Mouse (Mus musculus): ENCODE measurements at regions not wholly inside any gene's neighbourhood (a gene's known extent, or its start where the extent isn't known, plus 50 kb on each side); places are given as distances from the start of the nearest gene placed in this dataset.

DNA sequence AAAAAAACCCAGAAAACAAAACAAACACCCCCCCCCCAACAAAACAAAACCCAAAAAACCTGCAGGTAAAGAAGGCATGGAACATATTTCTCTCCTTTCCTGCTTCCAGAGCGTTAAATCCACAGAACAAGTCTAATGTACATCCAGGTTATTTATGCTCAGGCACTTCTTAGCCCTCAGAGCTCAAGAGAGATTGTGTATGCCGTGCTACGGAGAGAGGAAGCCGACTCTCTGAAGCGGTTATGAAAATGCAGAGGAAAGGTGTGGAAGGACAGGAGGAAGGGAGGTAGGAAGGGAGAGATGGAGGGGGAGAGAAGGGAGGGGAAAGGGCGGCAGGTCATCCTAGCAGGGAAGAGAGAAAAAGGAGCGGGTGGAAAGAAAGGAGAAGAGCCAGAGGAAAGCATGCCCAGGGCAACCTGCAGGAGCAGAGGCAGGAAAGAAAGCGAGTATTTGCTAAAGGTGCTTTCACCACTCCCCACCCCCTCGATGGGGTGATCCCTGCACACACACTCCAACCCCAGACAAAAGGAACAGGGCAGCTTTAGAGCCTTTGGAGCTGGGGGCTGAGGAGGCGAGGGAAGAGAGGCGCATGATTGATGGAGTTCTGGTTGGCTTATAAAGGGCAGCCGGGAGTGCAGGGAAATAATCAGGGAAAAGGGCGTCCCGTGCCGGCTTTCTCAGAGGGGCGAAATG lies 327.9 kb downstream of the Gm10295 start:
- H3K4me3 ChIP-seq (ENCODE audit: low read depth, low read length): peak overlapping the region; percentile 28
- TF ChIP-seq CTCF (IDR thresholded peaks at IDR 0.05; ENCODE audit: low read depth) (no peak), EP300 (IDR thresholded peaks at IDR 0.05; ENCODE audit: low read depth) (no peak)
- ATAC-seq (ENCODE audit: insufficient read depth, low read depth): no peak
- H3K9me3 ChIP-seq (replicated peaks; ENCODE audit: control insufficient read depth, low read length): no peaks in the 10 kb centered on the region; the same call in 1 of the 2 replicates
- 11% methylated on average over 16 of the region's 16 CpGs for WGBS
- no peak for DNase-seq (ENCODE audit: low spot score)
- H3K9ac ChIP-seq (replicated peaks; ENCODE audit: low read depth, low read length): no peak overlapping the region
- peak overlapping the region; percentile 58 for H3K4me2 ChIP-seq (ENCODE audit: low read depth, low read length)
- no peak overlapping the region for H3K27ac ChIP-seq (ENCODE audit: low read depth)
- H3K4me1 ChIP-seq (ENCODE audit: control insufficient read depth, insufficient read depth): no peaks in the 10 kb centered on the region; the same call in 1 of the 2 replicates
- H3K36me3 ChIP-seq (replicated peaks; ENCODE audit: control insufficient read depth, insufficient read depth, low read length): no peaks in the 10 kb centered on the region
- H3K27me3 ChIP-seq (ENCODE audit: control insufficient read depth, insufficient read depth, low read length): no peaks in the 10 kb centered on the region

All from heart, postnatal 0 days (tissue).